Mouse (Mus musculus): Measurements from ENCODE around the gene Kdm2b. TPM values are rescaled to one million over a fixed set of nuclear protein-coding genes. Genes with fewer than 3 reads are reported as not detected.

Gene Kdm2b
- polyA plus RNA-seq, 2 experiments from 2014 or later: 33.1 to 51.1 TPM

DNA sequence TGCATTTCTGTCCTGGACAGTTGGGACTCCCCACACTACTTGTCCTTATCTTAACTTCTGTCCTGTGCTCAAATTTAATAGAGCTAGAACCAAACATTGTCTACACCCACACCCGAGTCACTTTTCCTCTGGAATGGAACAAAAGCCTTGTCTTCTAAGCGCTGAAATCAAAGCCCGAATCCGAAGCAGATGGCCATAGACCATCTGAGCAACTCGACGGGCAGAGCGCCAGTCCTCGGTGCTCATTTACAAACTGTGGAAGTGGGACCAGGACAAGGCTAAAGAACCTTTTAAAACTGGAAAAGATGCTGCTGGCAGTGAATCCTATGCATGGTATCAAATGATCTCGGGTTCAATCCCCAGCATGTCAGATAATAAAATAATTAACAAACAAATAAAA, 17.5 kb downstream of the Kdm2b start:
- ATAC-seq: no peak

DNA sequence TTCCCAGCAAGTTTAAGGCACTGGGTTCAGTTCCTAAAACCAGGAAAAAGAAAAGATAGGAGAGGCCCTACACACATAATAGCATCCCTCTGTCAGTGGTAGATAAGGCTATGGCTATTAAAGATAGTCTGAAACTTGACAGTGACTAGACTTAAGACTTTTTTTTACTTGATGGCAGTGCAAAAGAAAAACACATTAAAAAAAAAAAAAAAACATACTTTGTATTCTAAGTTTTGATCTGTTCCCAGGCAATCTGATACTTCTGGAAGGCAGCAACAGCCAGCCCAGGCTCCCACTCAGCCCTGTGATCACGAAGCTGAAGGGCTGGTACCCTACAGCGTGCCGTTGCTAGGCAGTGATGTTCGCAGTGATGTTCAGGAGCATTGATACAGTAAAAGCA, 18.2 kb downstream of the Kdm2b start:
- ATAC-seq: no peak

- ATAC-seq: no peak
These were observed 19.6 kb downstream of the Kdm2b start for GRCm38 (mm10) chr5:122970056-122970455.

GRCm38 (mm10) chr5:122968322-122968721, 21.3 kb downstream of the Kdm2b start:
- ATAC-seq: peak; percentile 87

DNA sequence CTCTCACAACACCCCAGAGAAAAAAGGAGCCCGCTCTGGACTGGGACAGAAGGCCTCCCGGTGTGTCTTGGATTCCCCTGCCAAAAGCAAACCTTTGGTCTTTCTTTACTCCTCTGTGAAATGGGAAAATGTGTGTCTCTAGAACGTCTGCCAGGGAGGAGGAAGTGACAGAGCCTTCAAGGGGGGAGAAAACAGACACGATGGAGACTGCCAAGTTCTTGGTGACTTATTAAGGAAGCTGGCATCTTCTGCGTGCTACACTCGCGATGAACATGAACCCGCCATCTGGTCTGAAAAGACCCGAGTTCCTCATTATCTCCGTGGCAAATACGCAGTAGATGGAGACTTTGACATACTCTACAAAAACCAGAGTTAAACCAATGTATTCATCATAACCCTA, 24.2 kb downstream of the Kdm2b start:
- ATAC-seq: no peak

- no peak for ATAC-seq
These were observed 24.8 kb downstream of the Kdm2b start for GRCm38 (mm10) chr5:122964853-122965252.

DNA sequence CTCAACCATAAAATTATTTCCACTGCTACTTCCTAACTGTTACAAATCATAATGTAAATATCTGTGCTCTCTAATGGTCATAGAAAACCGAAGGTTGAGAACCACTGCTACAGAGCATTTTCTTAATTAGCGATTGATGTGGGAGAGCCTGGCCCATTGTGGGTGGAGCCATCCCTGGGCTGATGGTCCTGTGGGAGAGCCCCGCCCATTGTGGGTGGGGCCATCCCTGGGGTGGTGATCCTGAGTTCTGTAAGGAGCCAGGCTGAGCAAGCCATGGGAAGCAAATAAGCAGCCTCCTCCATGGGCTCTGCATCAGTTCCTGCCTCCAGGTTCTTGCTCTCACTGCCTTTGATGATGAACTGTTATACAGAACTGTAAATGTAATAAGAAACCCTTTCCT, 27.7 kb downstream of the Kdm2b start:
- ATAC-seq: no peak

GRCm38 (mm10) chr5:122959391-122959790, 30.2 kb downstream of the Kdm2b start:
- ATAC-seq: no peak

DNA sequence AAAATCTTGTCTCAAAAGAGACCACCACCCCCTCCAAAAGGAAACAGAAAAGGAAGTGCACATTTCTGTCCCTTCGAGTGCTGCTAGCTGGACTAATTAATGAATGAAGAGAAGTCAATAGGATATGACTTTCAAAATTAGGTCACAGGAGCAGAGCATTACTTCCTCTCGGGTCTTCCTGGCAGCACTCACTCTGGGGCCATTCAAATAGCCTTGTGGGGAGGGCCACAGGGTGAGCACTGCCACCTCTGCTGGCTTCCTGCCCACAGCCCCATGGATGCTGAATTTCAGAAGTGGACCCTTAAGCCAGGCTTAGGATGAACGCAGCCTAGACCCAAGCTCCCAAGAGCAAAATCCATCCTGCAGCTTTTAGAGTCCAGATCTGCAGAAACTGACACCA, 33.6 kb downstream of the Kdm2b start:
- ATAC-seq: no peak

- ATAC-seq: peak; percentile 4
These were observed 37.5 kb downstream of the Kdm2b start for GRCm38 (mm10) chr5:122951913-122952641.

DNA sequence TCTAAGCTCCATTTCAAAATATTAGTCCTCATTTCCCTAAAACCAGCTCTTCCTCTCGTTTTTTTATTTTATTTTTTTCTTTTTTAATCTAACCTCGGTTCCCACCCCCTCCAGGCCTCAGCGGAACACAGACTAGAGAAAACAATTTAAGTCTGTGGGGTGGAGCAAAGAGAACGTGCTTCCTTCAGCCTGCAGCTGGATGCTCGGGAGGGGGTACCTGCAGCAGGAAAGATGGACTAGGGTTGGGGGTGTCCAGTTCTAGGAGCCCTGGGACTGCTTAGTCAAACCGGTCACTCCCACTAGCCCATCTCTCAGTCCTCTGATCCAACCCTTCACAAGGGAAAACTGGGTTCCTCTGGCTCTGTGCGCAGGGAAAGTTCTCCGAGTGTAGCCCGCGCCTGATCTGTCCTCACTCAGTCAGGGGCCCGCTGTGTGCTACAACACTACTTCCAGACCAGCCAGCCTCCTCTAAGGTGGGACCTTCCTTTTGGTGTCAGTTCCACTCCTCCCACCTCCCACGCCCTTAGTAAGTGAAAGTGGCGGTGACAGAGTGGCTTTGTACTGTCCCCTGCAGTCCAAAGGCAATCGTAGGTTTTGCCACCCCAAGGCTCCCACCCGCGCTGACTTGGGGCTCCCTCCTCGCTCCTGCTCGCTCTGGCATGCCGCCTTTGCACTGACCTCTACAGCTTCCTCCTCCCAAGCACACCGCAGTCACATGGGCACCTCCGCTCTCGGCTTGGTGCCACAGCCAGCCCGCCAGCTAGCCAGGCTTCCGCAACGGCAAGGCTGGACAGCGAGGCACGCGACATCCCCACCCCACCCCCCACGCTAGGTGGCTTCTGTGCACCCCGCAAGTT, 38.3 kb downstream of the Kdm2b start:
- ATAC-seq: peak; percentile 33

- ATAC-seq: peak; percentile 15
These were observed 39.2 kb downstream of the Kdm2b start for GRCm38 (mm10) chr5:122950329-122950953.

DNA sequence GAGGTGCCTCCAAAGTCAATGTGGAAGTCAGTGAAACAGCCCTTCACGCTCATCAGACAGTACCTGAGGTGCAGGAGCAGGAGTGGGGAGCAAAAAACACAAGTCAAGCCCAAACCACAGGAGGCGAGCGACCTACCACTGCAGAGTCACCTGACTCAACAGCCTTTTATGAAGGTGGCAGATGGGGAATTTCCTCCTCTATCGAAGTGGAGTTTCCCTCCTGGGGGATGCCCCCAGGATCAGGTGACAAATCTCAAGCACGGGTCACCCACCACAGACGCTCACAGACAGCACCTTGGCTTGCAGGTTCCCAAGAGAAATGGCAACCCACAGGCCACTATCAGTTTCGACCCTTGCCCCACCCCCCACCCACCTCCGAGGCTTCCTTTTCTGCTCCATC, 40.5 kb downstream of the Kdm2b start:
- ATAC-seq: peak; percentile 79

DNA sequence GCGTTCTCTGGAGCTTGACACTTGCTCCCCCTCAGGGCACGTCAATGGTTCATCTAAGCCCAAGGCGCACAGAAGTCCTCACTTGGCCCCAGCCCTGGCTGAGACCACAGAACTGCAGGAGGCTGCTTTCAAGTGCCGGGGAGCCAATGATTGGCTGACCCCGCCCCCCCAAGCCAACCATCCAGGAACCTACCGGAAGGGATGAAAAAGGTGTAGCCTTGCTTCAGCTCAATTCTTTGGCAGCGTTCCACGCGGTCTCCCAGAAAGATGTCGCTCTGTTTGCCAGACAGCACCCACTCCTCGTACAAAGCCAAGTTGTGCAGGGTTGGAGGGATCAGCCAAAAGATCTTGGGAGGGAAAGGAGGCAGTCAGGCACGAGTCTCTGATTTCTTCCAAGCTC, 42.1 kb downstream of the Kdm2b start:
- ATAC-seq: no peak

DNA sequence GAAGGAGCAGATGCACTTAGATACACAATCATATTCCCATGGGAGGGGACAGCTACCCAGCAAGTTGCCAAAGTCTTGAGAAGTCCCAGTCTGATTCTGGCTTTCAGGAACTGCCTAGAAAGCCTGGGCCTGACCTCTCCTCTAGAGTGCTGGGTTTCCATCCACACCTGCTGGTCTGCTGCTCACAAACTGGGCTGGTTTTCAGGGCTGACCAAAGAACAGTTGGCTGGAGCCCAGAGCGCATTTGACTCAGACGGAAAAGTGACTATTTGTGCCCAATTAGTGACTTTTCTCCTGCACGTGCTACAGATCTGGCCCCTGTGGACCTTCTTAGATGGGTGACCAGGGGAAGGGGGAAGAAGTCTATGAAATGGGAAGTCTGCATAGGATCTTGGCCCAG, 50.9 kb downstream of the Kdm2b start:
- ATAC-seq: no peak

- no peak for ATAC-seq
These were observed 51.6 kb downstream of the Kdm2b start for GRCm38 (mm10) chr5:122937958-122938540.

DNA sequence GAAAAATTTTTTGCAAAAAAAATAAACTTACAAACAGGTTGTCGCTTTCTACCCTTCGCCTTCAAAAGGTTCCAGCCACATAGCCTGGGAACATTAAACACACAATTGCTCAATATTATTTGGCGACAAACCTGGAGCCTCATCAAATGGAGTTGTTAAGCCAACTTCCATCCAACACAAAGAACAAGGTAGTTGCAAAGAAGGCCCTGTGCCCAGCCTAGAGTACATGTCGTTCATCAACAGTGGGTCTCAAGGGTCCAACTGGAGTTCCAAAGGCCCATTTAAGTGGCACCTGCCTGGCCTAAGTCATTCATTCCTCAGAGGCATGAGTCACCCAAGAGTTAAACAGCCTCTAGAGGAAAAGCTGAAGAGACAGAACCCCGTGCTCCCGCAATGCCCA, 52.6 kb downstream of the Kdm2b start:
- ATAC-seq: no peak

DNA sequence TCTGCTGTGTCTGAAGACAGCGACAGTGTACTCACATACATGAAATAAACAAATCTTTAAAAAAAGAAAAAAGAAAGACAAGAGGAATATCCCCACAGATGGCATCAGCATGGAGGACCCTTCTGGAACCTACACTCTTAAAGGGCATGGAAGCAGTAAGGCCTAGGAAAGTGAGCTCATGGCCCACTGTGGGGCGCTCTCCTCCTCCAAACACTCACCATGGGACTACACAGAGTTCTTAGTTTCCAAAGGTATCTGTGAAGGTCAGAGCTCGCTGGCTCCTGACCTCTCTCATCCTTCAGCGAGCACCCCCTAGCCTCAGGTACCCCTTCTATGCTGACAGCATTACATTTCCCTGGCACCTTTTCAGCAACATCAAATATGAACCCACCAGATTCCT, 53.8 kb downstream of the Kdm2b start:
- no peak for ATAC-seq

DNA sequence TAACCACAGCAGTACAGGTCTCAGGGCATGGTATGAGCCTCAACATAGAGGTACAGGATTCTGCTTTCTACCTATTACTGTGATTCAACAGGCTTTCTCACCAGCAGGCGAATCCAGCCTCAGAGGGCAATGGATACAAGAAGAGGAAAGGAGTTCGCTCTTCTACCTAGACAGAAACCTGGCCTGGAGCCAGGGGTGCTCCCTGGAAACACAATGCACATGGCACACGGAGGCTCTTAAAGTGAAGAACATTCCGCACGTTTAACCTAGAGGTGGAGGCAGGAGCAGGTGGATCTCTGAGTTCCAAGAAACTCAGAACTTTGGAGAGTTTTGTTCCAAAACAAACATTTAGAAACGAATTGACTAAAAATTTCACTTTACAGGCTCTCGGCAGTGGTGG, 58.6 kb downstream of the Kdm2b start:
- no peak for ATAC-seq

DNA sequence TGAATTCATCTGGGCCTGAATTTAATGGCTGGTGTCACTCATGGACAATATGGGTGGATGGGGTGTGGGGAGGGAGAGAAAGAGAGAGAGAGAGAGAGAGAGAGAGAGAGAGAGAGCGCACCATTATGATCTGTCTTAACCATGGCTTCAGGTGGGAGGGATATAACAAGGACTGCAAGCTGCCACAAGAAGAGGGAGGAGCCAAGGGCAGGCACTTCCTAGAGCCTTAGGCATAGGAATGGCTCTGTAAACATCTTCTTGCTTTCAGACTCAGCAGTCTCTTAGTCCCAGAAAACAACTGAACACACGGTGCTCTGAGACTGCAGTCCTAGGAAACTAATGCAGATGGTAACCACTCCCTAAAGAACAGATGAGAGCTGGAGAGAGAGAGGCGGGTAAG, 61.3 kb downstream of the Kdm2b start:
- no peak for ATAC-seq

DNA sequence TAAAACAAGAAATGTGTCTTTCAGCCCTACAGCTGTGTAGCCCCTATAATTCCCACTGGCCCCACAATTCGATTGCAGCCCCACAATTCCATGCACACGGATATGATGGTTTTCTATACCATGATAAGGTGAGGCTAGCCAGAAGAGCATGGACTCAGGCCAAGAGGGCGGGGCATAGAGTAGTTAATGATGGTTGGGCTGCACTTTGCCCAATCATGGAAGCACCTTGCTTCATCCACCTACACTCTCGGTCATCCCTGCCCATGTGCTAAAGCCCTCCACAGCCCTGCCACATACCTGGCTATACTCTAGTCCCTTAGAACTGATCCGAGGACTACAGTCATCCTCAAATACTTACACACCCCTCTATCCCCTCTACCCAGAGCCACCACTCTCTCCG, 61.9 kb downstream of the Kdm2b start:
- no peak for ATAC-seq

GRCm38 (mm10) chr5:122927092-122927491, 62.5 kb downstream of the Kdm2b start:
- ATAC-seq: no peak

DNA sequence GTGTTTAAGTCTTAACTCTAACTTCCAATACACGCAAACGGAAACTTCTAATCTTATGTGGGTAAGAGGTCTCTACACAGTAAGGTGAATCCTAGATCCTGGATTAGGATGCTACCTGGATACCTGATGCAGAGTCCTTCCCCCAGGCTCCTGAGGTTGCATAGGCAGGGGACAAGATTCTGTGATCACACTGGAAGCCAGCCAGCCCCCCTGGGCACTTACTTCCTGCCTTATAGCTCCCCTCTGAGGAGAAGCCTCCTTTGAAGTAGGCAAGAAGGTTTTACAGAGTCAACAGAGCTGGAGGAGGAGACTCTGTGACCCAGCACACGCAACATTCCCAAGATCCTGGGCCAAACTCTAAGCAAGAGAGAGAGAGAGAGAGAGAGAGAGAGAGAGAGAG, 63.3 kb downstream of the Kdm2b start:
- no peak for ATAC-seq
